Mouse (Mus musculus) MEL (cell line): ENCODE measurements around the gene Jpt1. TPM values are rescaled to one million over a fixed set of nuclear protein-coding genes. Genes with fewer than 3 reads are reported as not detected.

ENCODE experiments used
- DNase-seq: peaks from one replicate; pipeline ENCODE4 v3.0.0; 2011; ENCODE audit warnings: low read depth, low spot score
- H3K27ac ChIP-seq: 2 replicates; pipeline ENCODE4 v1.5.1; 2012; ENCODE audit warnings: low read depth, mild to moderate bottlenecking, control low read depth, low read length, moderate library complexity; ENCODE audit not compliant: control insufficient read depth
- H3K27me3 ChIP-seq, 2 experiments: fragments of 150-350 bp in 1 of 2; sonication (generic) in 1 of 2; 2 replicates each; pipeline ENCODE4 v1.6.1; 2012; ENCODE audit warnings: low read length in 2 of 2, mild to moderate bottlenecking in 2 of 2, improper control_type of control experiment in 1 of 2, moderate library complexity in 1 of 2; ENCODE audit not compliant: insufficient read depth in 2 of 2, control insufficient read depth in 1 of 2
- H3K36me3 ChIP-seq, 2 experiments: 2 replicates each; pipeline ENCODE4 v1.6.1; 2012 to 2014; ENCODE audit warnings: low read length in 2 of 2, improper control_type of control experiment in 1 of 2, inconsistent platforms in 1 of 2, mild to moderate bottlenecking in 1 of 2; ENCODE audit not compliant: insufficient read depth in 2 of 2, control insufficient read depth in 1 of 2
- H3K4me1 ChIP-seq, 2 experiments: fragments of 150-350 bp in 1 of 2; sonication (generic) in 1 of 2; 2 replicates each; pipeline ENCODE4 v1.6.1; 2012; ENCODE audit warnings: low read length in 2 of 2, improper control_type of control experiment in 1 of 2, mild to moderate bottlenecking in 1 of 2; ENCODE audit not compliant: insufficient read depth in 2 of 2, control insufficient read depth in 1 of 2
- H3K4me3 ChIP-seq, 2 experiments: fragments of 150-350 bp in 1 of 2; sonication (generic) in 1 of 2; 2 replicates each; pipeline ENCODE4 v1.5.1; 2012; ENCODE audit warnings: low read depth in 2 of 2, low read length in 2 of 2, mild to moderate bottlenecking in 2 of 2, moderate library complexity in 2 of 2, control low read depth in 1 of 2, improper control_type of control experiment in 1 of 2; ENCODE audit not compliant: control insufficient read depth in 1 of 2, insufficient read depth in 1 of 2
- H3K79me2 ChIP-seq: 2 replicates; pipeline ENCODE4 v1.6.1; 2012; ENCODE audit warnings: mild to moderate bottlenecking, low read length, moderate library complexity; ENCODE audit not compliant: control insufficient read depth, poor library complexity, insufficient read depth
- H3K9ac ChIP-seq: 2 replicates; pipeline ENCODE4 v1.6.1; 2012; ENCODE audit warnings: low read depth, mild to moderate bottlenecking, control low read depth, low read length, moderate library complexity; ENCODE audit not compliant: control insufficient read depth, poor library complexity, severe bottlenecking
- H3K9me3 ChIP-seq: fragments of 150-350 bp; sonication (generic); replicated peaks from 2 replicates; pipeline ENCODE4 v1.6.1; 2012; ENCODE audit warnings: mild to moderate bottlenecking, low read length, improper control_type of control experiment, moderate library complexity; ENCODE audit not compliant: insufficient read depth
- CHD1 ChIP-seq: IDR thresholded peaks from 2 replicates; pipeline ENCODE4 v1.6.1; 2012; ENCODE audit warnings: low read depth, mild to moderate bottlenecking, inconsistent platforms, low read length, improper control_type of control experiment
- CTCF ChIP-seq, 3 experiments: IDR thresholded peaks in 2 of 3; conservative IDR thresholded peaks in 1 of 3; 2 replicates each; pipeline ENCODE4 v1.5.1; 2011 to 2012; ENCODE audit warnings: low read length in 3 of 3, low read depth in 2 of 3, mild to moderate bottlenecking in 2 of 3, improper control_type of control experiment in 1 of 3, inconsistent platforms in 1 of 3, mixed read lengths in 1 of 3, moderate library complexity in 1 of 3; ENCODE audit not compliant: control insufficient read depth in 1 of 3, insufficient read depth in 1 of 3, poor library complexity in 1 of 3, severe bottlenecking in 1 of 3
- E2F4 ChIP-seq: IDR thresholded peaks from 2 replicates; pipeline ENCODE4 v1.6.1; 2011; ENCODE audit warnings: low read depth, low read length, improper control_type of control experiment, borderline replicate concordance
- ETS1 ChIP-seq: IDR thresholded peaks from 2 replicates; pipeline ENCODE4 v1.6.1; 2012; ENCODE audit warnings: low read depth, mild to moderate bottlenecking, inconsistent platforms, low read length, improper control_type of control experiment, moderate library complexity
- GABPA ChIP-seq: IDR thresholded peaks from 2 replicates; pipeline ENCODE4 v1.6.1; 2012; ENCODE audit warnings: low read depth, mild to moderate bottlenecking, inconsistent platforms, low read length, improper control_type of control experiment, moderate library complexity
- GATA1 ChIP-seq: IDR thresholded peaks from 2 replicates; pipeline ENCODE4 v1.6.1; 2011; ENCODE audit warnings: low read depth, low read length, improper control_type of control experiment
- MEF2A ChIP-seq: IDR thresholded peaks from 2 replicates; pipeline ENCODE4 v1.6.1; 2014; ENCODE audit warnings: low read depth, mild to moderate bottlenecking, inconsistent platforms, low read length, improper control_type of control experiment; ENCODE audit not compliant: poor library complexity, insufficient replicate concordance, severe bottlenecking; ENCODE audit errors: extremely low read depth
- MYB ChIP-seq: IDR thresholded peaks from 2 replicates; pipeline ENCODE4 v1.6.1; 2011; ENCODE audit warnings: mild to moderate bottlenecking, low read depth, low read length, improper control_type of control experiment
- MYC ChIP-seq: IDR thresholded peaks from 2 replicates; pipeline ENCODE4 v1.6.1; 2011; ENCODE audit warnings: low read depth, mild to moderate bottlenecking, low read length, improper control_type of control experiment, moderate library complexity
- NRF1 ChIP-seq: IDR thresholded peaks from 2 replicates; pipeline ENCODE4 v1.6.1; 2014; ENCODE audit warnings: low read depth, mild to moderate bottlenecking, inconsistent platforms, low read length, improper control_type of control experiment, moderate library complexity; ENCODE audit not compliant: poor library complexity, insufficient read depth, severe bottlenecking
- POLR2A ChIP-seq, 2 experiments: IDR thresholded peaks; 2 replicates each; pipeline ENCODE4 v1.6.1; 2011 to 2012; ENCODE audit warnings: low read length in 2 of 2, mild to moderate bottlenecking in 2 of 2, control low read depth in 1 of 2, improper control_type of control experiment in 1 of 2, low read depth in 1 of 2, moderate library complexity in 1 of 2; ENCODE audit not compliant: control insufficient read depth in 1 of 2, insufficient read depth in 1 of 2, poor library complexity in 1 of 2
- POLR2AphosphoS2 ChIP-seq: IDR thresholded peaks from 2 replicates; pipeline ENCODE4 v1.6.1; 2011; ENCODE audit warnings: low read length, improper control_type of control experiment
- POLR2AphosphoS5 ChIP-seq: IDR thresholded peaks from 2 replicates; pipeline ENCODE4 v1.6.1; 2012; ENCODE audit warnings: low read depth, borderline replicate concordance, mild to moderate bottlenecking, inconsistent platforms, low read length, moderate library complexity, mixed read lengths
- RAD21 ChIP-seq: IDR thresholded peaks from 2 replicates; pipeline ENCODE4 v1.6.1; 2011; ENCODE audit warnings: mild to moderate bottlenecking, low read depth, low read length, improper control_type of control experiment
- SIN3A ChIP-seq: IDR thresholded peaks from 2 replicates; pipeline ENCODE4 v1.6.1; 2012; ENCODE audit warnings: low read length, improper control_type of control experiment, inconsistent platforms
- TAL1 ChIP-seq: IDR thresholded peaks from 2 replicates; pipeline ENCODE4 v1.6.1; 2012; ENCODE audit warnings: mild to moderate bottlenecking, inconsistent platforms, low read length, moderate library complexity, mixed read lengths
- ZKSCAN1 ChIP-seq: IDR thresholded peaks from 2 replicates; pipeline ENCODE4 v1.6.1; 2012; ENCODE audit warnings: low read depth, mild to moderate bottlenecking, inconsistent platforms, low read length, improper control_type of control experiment, moderate library complexity
- ZMIZ1 ChIP-seq: IDR thresholded peaks from 2 replicates; pipeline ENCODE4 v1.6.1; 2012; ENCODE audit warnings: low read depth, mild to moderate bottlenecking, inconsistent platforms, low read length, improper control_type of control experiment, moderate library complexity
- ZNF384 ChIP-seq: IDR thresholded peaks from 2 replicates; pipeline ENCODE4 v1.6.1; 2012; ENCODE audit warnings: low read depth, mild to moderate bottlenecking, inconsistent platforms, low read length, improper control_type of control experiment
- polyA plus RNA-seq, 2 experiments: library from polyadenylated mRNA; stranded (reverse) in 1 of 2; unstranded in 1 of 2; fragments of >175 nt in 1 of 2; fragments of >200 nt in 1 of 2; gene quantifications; 2 replicates each; pipeline versions ENCODE4 v1.2.1 to v1.2.4; 2012; ENCODE audit warnings: low replicate concordance in 2 of 2, low read depth in 1 of 2; ENCODE audit not compliant: insufficient read length in 2 of 2, insufficient read depth in 1 of 2, missing spikeins in 1 of 2
- total RNA-seq: library from RNA; depleted of rRNA; stranded (reverse); fragments of 300-350 nt; gene quantifications from 2 replicates; pipeline ENCODE4 v1.2.3, GENCODE M21; 2012

Jpt1 gene
- total and polyA plus RNA-seq, 3 experiments = 353 to 382 TPM; not detected in 1

DNA sequence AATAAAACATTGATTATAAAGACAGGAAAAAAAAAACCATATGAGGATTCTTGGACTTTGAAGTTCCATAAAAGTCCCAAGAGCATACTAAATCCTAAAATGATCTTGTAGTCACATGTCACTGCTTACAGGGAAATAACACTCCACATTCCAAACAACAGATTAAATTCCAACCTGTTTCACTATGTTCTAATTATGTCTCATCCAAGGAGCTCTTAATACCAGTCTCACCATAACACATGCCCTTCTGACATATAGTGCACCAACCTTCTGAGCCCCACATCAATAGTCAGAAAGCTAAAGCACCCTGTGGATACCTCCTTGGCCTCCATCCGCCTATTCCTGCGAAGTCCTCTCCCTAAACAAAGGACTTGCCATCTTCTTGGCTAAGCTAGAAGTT, 6.0 kb upstream of the Jpt1 start:
- no peaks in the 10 kb centered on the region for H3K9me3 ChIP-seq
- no peaks in the 10 kb centered on the region for H3K27me3 ChIP-seq
- no peak overlapping the region for H3K9ac ChIP-seq
- no peak for TF ChIP-seq MYC
- no peak overlapping the region for H3K4me3 ChIP-seq
- no peak for DNase-seq
- no peaks in the 10 kb centered on the region for H3K79me2 ChIP-seq
- H3K4me1 ChIP-seq = peaks cover 0 to 1% of the 10 kb centered on the region in 2 experiments; a peak in 2 of 4 replicates
- no peak overlapping the region for H3K27ac ChIP-seq
- peaks cover 2 to 14% of the 10 kb centered on the region in 2 experiments for H3K36me3 ChIP-seq

- Histone ChIP-seq H3K4me1 (peaks cover 0 to 6% of the 10 kb centered on the region in 2 experiments; a peak in 2 of 4 replicates), H3K4me3 (no peak overlapping the region), H3K27me3 (no peaks in the 10 kb centered on the region), H3K27ac (no peak overlapping the region), H3K9me3 (no peaks in the 10 kb centered on the region), H3K36me3 (peaks cover 5 to 8% of the 10 kb centered on the region in 2 experiments), H3K79me2 (no peaks in the 10 kb centered on the region), H3K9ac (no peak overlapping the region)
- no peak for TF ChIP-seq ZNF384
- TF ChIP-seq GABPA = no peak
- TF ChIP-seq RAD21 = no peak
- TF ChIP-seq E2F4 = no peak
- TF ChIP-seq NRF1 = no peak
- TF ChIP-seq ZKSCAN1 = no peak
- no peak for TF ChIP-seq MYB
- no peak for TF ChIP-seq ETS1
- no peak for TF ChIP-seq POLR2AphosphoS2
- no peak for DNase-seq
Measured at GRCm38 (mm10) chr11:115519581-115519980, 5.4 kb upstream of the Jpt1 start.

GRCm38 (mm10) chr11:115518693-115519092, 4.5 kb upstream of the Jpt1 start:
- H3K27ac ChIP-seq = no peak overlapping the region
- TF ChIP-seq TAL1 (no peak), CTCF (IDR thresholded peaks at IDR 0.05 in 2 of 3, conservative IDR thresholded peaks at IDR 0.05 in 1 of 3; ENCODE audit: control insufficient read depth in 1 of 3, insufficient read depth in 1 of 3, low read depth in 2 of 3, low read length in 3 of 3, poor library complexity in 1 of 3, severe bottlenecking in 1 of 3) (no peak), CHD1 (no peak), POLR2A (IDR thresholded peaks at IDR 0.05; ENCODE audit: control insufficient read depth in 1 of 2, insufficient read depth in 1 of 2, low read depth in 1 of 2, low read length in 2 of 2, poor library complexity in 1 of 2) (no peak), GATA1 (no peak), ZMIZ1 (no peak), POLR2AphosphoS5 (no peak), MEF2A (no peak), SIN3A (no peak)
- H3K9me3 ChIP-seq = no peaks in the 10 kb centered on the region
- H3K27me3 ChIP-seq = no peaks in the 10 kb centered on the region
- H3K4me1 ChIP-seq = peaks cover 0 to 6% of the 10 kb centered on the region in 2 experiments; a peak in 2 of 4 replicates
- no peak for DNase-seq
- peaks cover 6% of the 10 kb centered on the region for H3K79me2 ChIP-seq
- H3K4me3 ChIP-seq = no peak overlapping the region
- H3K36me3 ChIP-seq = peaks cover 2 to 5% of the 10 kb centered on the region in 2 experiments; a peak in 3 of 4 replicates
- H3K9ac ChIP-seq = no peak overlapping the region
